ENCODE assay signal across 7 mouse cellular contexts in the genomic region with DNA sequence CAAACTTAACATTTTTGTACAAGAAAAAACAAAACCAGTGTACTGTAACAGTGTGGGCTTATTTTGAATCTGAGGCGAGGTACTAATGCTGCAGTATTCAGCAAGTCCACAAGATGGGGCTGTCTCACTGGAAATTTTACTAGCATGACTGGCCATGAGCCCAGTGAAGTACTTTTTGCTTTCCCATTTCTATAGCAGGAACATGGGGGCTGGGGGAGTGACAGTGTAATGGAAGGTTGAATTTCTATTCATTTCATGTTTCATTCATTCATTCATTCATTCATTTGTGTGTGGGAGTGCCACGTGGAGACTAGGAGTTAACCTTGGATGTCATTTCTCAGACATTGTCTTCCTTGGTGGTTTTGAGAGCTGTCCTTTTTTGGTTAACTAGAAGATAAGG. TPM values are rescaled to one million over a fixed set of nuclear protein-coding genes. Genes with fewer than 3 reads are reported as not detected.
DNase-seq lines count a peak whose midpoint lies in the region; ATAC-seq and TF ChIP-seq lines count a peak whose summit lies in the region.

No protein-coding gene starts in this region.

- H3K9ac ChIP-seq in intestine, embryonic 14.5 days (ENCODE audit: low read length) = no peak overlapping the region
- no peak overlapping the region for H3K9ac ChIP-seq in limb, embryonic 14.5 days (ENCODE audit: low read depth, low read length, severe bottlenecking)

- no peaks in the 10 kb centered on the region for H3K27me3 ChIP-seq in intestine, embryonic 14.5 days (replicated peaks; ENCODE audit: control insufficient read depth, insufficient read depth, low read length)
- H3K27me3 ChIP-seq in limb, embryonic 14.5 days (ENCODE audit: control insufficient read depth, insufficient read depth, low read length) = no peaks in the 10 kb centered on the region

- TF ChIP-seq POLR2A in limb, embryonic 14.5 days (IDR thresholded peaks at IDR 0.05; ENCODE audit: borderline replicate concordance, extremely low read depth, insufficient read depth, insufficient read length) = no peak

- 29% methylated on average over 2 of the region's 2 CpGs for WGBS in intestine, embryonic 14.5 days
- WGBS in limb, embryonic 14.5 days = 25% methylated on average over 2 of the region's 2 CpGs

- H3K4me1 ChIP-seq in intestine, embryonic 14.5 days (replicated peaks; ENCODE audit: control insufficient read depth, insufficient read depth, low read length) = no peaks in the 10 kb centered on the region
- H3K4me1 ChIP-seq in limb, embryonic 14.5 days (ENCODE audit: control insufficient read depth, insufficient read depth, low read length) = no peaks in the 10 kb centered on the region

- H3K4me3 ChIP-seq in intestine, embryonic 14.5 days (ENCODE audit: low read depth, low read length) = no peak overlapping the region
- H3K4me3 ChIP-seq in limb, embryonic 14.5 days (replicated peaks; ENCODE audit: low read length) = no peak overlapping the region

- no peak for ATAC-seq in intestine, embryonic 14.5 days (replicated peaks; ENCODE audit: low FRiP score, low TSS enrichment, low read depth)
- ATAC-seq in limb, embryonic 14.5 days (ENCODE audit: low FRiP score, low read depth) = peak; percentile 37; the same call in 1 of the 2 replicates
- ATAC-seq in neutrophil, adult 5-6 weeks (ENCODE audit: extremely low read depth, insufficient number of reproducible peaks, low FRiP score, poor library complexity, severe bottlenecking) = peak; percentile 48; the same call in 1 of the 2 replicates

- peak; percentile 57 for DNase-seq in CD4-positive helper T cell, adult 2 months (ENCODE audit: low read depth, low spot score)
- DNase-seq in MN1 (ENCODE audit: low spot score) = peak; percentile 52
- DNase-seq in cerebellum, adult 8-10 months = peak; percentile 45
- DNase-seq in forelimb bud, embryonic 11.5 days (ENCODE audit: low read depth, low spot score) = peak; percentile 66
- DNase-seq in intestine, embryonic 14.5 days (ENCODE audit: low spot score) = peak; percentile 78
- peak; percentile 68 for DNase-seq in limb, embryonic 14.5 days (ENCODE audit: low spot score)

- H3K36me3 ChIP-seq in intestine, embryonic 14.5 days (ENCODE audit: control insufficient read depth, insufficient read depth, low read length) = peaks cover 13% of the 10 kb centered on the region; the same call in 1 of the 2 replicates
- peaks cover 20% of the 10 kb centered on the region for H3K36me3 ChIP-seq in limb, embryonic 14.5 days (ENCODE audit: control insufficient read depth, insufficient read depth, low read length)

- no peak overlapping the region for H3K27ac ChIP-seq in intestine, embryonic 14.5 days (ENCODE audit: low read depth)
- no peak overlapping the region for H3K27ac ChIP-seq in limb, embryonic 14.5 days (replicated peaks; ENCODE audit: low read depth, low read length)

- H3K9me3 ChIP-seq in intestine, embryonic 14.5 days (ENCODE audit: control insufficient read depth, low read length) = no peaks in the 10 kb centered on the region
- no peaks in the 10 kb centered on the region for H3K9me3 ChIP-seq in limb, embryonic 14.5 days (ENCODE audit: control insufficient read depth, low read length)

- no peak overlapping the region for H3K4me2 ChIP-seq in intestine, embryonic 14.5 days (ENCODE audit: low read length)
- H3K4me2 ChIP-seq in limb, embryonic 14.5 days (replicated peaks; ENCODE audit: low read depth, low read length, severe bottlenecking) = no peak overlapping the region

RNA-seq across cellular contexts. Expression of a gene that starts 52.7 kb away (rescaled TPM):
- polyA plus RNA-seq in intestine, embryonic 14.5 days (2014; fragmentation: Nextera tagmentation; extraction: Ambion mirVana) = 28.5 and 29.1 TPM in 2 replicates
- polyA plus RNA-seq in limb, embryonic 14.5 days (2012; rRNA removed) = 46.1 and 46.9 TPM in 2 replicates
- 31.6 and 33.3 TPM in 2 replicates for polyA plus RNA-seq in limb, embryonic 14.5 days (2014; fragmentation: Nextera tagmentation; extraction: Ambion mirVana)
- 89.7 and 89.8 TPM in 2 replicates for total RNA-seq in neutrophil, adult 5-6 weeks (2017)
